Mouse (Mus musculus) heart, adult 2 months (tissue): ENCODE measurements around the gene Pnmal2.

Source experiments
- CTCF ChIP-seq: fragments of 200-600 bp; IDR thresholded peaks from 2 replicates; pipeline ENCODE4 v1.8.1; 2022; ENCODE audit warnings: antibody characterized with exemption, mild to moderate bottlenecking, moderate library complexity
- EP300 ChIP-seq: fragments of 200-500 bp; IDR thresholded peaks from 2 replicates; pipeline ENCODE4 v1.6.1; 2011; ENCODE audit warnings: low read depth, low read length, control low read depth; ENCODE audit not compliant: insufficient read depth
- POLR2A ChIP-seq: fragments of 200-500 bp; IDR thresholded peaks from 2 replicates; pipeline ENCODE4 v1.6.1; 2011; ENCODE audit warnings: mild to moderate bottlenecking, low read depth, low read length, control low read depth; ENCODE audit not compliant: insufficient read depth

DNA sequence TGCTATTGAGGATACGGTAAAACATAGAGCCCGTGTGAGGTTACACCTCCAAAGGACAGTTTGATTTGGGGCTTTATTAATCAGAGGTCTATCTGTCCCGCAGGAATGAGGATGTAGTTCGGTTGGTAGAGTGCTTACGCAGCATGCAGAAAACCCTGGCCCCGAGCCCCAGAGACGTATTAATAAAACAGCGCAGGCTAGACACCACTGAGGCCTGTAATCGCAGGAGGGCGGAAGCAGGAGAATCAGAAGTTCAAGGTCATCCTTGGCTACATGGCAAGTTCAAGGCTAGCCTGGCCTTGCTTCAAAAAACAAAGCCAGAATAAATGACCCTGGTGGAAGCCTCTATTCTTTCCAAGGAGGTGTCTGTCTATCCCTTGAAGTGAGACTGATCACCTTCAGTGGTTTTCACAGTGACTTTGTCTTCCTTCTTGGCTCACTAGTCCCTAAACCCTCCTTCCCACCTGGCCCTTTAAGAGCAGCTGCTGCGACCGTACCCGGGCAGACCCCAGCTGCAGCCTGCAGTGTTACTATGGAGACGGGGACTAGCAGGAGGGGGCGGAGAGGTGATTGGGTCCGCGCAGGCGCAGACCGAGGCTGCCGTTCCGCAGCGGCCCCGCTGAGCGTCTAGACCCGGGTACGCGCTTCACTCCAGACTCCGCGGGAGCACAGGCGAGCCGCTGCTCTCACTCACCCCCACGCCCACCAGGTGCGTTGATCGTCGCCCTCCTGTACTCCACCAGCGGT lies at the start of gene Pnmal2:
- no peak for TF ChIP-seq CTCF
- TF ChIP-seq POLR2A = peak; percentile 44; the same call in 1 of the 2 replicates
- TF ChIP-seq EP300 = no peak
